Mouse (Mus musculus): ENCODE measurements around the gene Mpv17l2. TPM values are rescaled to one million over a fixed set of nuclear protein-coding genes. Genes with fewer than 3 reads are reported as not detected.
A peak's percentile ranks its signal among the peaks of the same experiment; 100 is the strongest.

Mpv17l2 gene
- 32.4 and 33.7 TPM in 2 replicates for polyA plus RNA-seq (2012; ENCODE audit: insufficient read depth, insufficient read length, missing spikeins)

GRCm38 (mm10) chr8:70760775-70761406 is at the start of gene Mpv17l2:
Mpv17l2 (minus strand) TSS chr8:70760946.
- H3K4me1 ChIP-seq (ENCODE audit: control insufficient read depth, insufficient read depth, low read length) = peaks cover 31% of the 10 kb centered on the region
- H3K4me3 ChIP-seq (ENCODE audit: insufficient read depth, low read length) = peak within 1 kb of the TSS; percentile 68
- TF ChIP-seq CTCF (IDR thresholded peaks at IDR 0.05; ENCODE audit: low read depth, low read length) = no peak
- TF ChIP-seq POLR2A (IDR thresholded peaks at IDR 0.05; ENCODE audit: borderline replicate concordance, low read depth, low read length) = no peak
- H3K27ac ChIP-seq (ENCODE audit: insufficient read depth, low read depth, low read length) = peak within 1 kb of the TSS; percentile 72

- TF ChIP-seq CTCF (IDR thresholded peaks at IDR 0.05; ENCODE audit: low read depth, low read length) = no peak
- TF ChIP-seq POLR2A (IDR thresholded peaks at IDR 0.05; ENCODE audit: borderline replicate concordance, low read depth, low read length) = no peak
- Histone ChIP-seq H3K4me1 (ENCODE audit: control insufficient read depth, insufficient read depth, low read length) (peaks cover 54% of the 10 kb centered on the region), H3K27ac (ENCODE audit: insufficient read depth, low read depth, low read length) (no peak overlapping the region), H3K4me3 (ENCODE audit: insufficient read depth, low read length) (no peak overlapping the region)
These were observed 48.4 kb upstream of the Mpv17l2 start for GRCm38 (mm10) chr8:70808955-70809701.

GRCm38 (mm10) chr8:70808239-70808638 is 47.5 kb upstream of the Mpv17l2 start, which contains the start of gene Il12rb1:
Il12rb1 (plus strand) TSS chr8:70808449.
- H3K4me1 ChIP-seq (ENCODE audit: control insufficient read depth, insufficient read depth, low read length) = peaks cover 55% of the 10 kb centered on the region
- no peak for TF ChIP-seq CTCF (IDR thresholded peaks at IDR 0.05; ENCODE audit: low read depth, low read length)
- TF ChIP-seq POLR2A (IDR thresholded peaks at IDR 0.05; ENCODE audit: borderline replicate concordance, low read depth, low read length) = no peak
- H3K27ac ChIP-seq (ENCODE audit: insufficient read depth, low read depth, low read length) = peak within 1 kb of the TSS; percentile 96
- H3K4me3 ChIP-seq (ENCODE audit: insufficient read depth, low read length) = no peak within 1 kb of the TSS

GRCm38 (mm10) chr8:70807304-70807703 is 46.6 kb upstream of the Mpv17l2 start:
- TF ChIP-seq CTCF (IDR thresholded peaks at IDR 0.05; ENCODE audit: low read depth, low read length) (no peak), POLR2A (IDR thresholded peaks at IDR 0.05; ENCODE audit: borderline replicate concordance, low read depth, low read length) (no peak)
- Histone ChIP-seq H3K4me1 (ENCODE audit: control insufficient read depth, insufficient read depth, low read length) (peaks cover 47% of the 10 kb centered on the region), H3K27ac (ENCODE audit: insufficient read depth, low read depth, low read length) (peak overlapping the region; percentile 96), H3K4me3 (ENCODE audit: insufficient read depth, low read length) (no peak overlapping the region)

GRCm38 (mm10) chr8:70806541-70806940 is 45.8 kb upstream of the Mpv17l2 start:
- H3K4me3 ChIP-seq (ENCODE audit: insufficient read depth, low read length) = no peak overlapping the region
- peaks cover 48% of the 10 kb centered on the region for H3K4me1 ChIP-seq (ENCODE audit: control insufficient read depth, insufficient read depth, low read length)
- TF ChIP-seq POLR2A (IDR thresholded peaks at IDR 0.05; ENCODE audit: borderline replicate concordance, low read depth, low read length) (no peak), CTCF (IDR thresholded peaks at IDR 0.05; ENCODE audit: low read depth, low read length) (no peak)
- peak overlapping the region; percentile 96 for H3K27ac ChIP-seq (ENCODE audit: insufficient read depth, low read depth, low read length)

- H3K4me1 ChIP-seq (ENCODE audit: control insufficient read depth, insufficient read depth, low read length) = peaks cover 48% of the 10 kb centered on the region
- peak within 1 kb of the TSS; percentile 70 for H3K4me3 ChIP-seq (ENCODE audit: insufficient read depth, low read length)
- TF ChIP-seq POLR2A (IDR thresholded peaks at IDR 0.05; ENCODE audit: borderline replicate concordance, low read depth, low read length) (no peak), CTCF (IDR thresholded peaks at IDR 0.05; ENCODE audit: low read depth, low read length) (no peak)
- H3K27ac ChIP-seq (ENCODE audit: insufficient read depth, low read depth, low read length) = peak within 1 kb of the TSS; percentile 91
These were observed 43.9 kb upstream of the Mpv17l2 start, which contains the start of gene Mast3 for GRCm38 (mm10) chr8:70804481-70805206. Mast3 (minus strand) TSS chr8:70805054.

- peaks cover 47% of the 10 kb centered on the region for H3K4me1 ChIP-seq (ENCODE audit: control insufficient read depth, insufficient read depth, low read length)
- H3K27ac ChIP-seq (ENCODE audit: insufficient read depth, low read depth, low read length) = peak overlapping the region; percentile 79
- TF ChIP-seq POLR2A (IDR thresholded peaks at IDR 0.05; ENCODE audit: borderline replicate concordance, low read depth, low read length) (no peak), CTCF (IDR thresholded peaks at IDR 0.05; ENCODE audit: low read depth, low read length) (no peak)
- H3K4me3 ChIP-seq (ENCODE audit: insufficient read depth, low read length) = peak overlapping the region; percentile 70
These were observed 43.2 kb upstream of the Mpv17l2 start for GRCm38 (mm10) chr8:70803761-70804480.

- no peak overlapping the region for H3K4me3 ChIP-seq (ENCODE audit: insufficient read depth, low read length)
- TF ChIP-seq CTCF (IDR thresholded peaks at IDR 0.05; ENCODE audit: low read depth, low read length) = no peak
- H3K4me1 ChIP-seq (ENCODE audit: control insufficient read depth, insufficient read depth, low read length) = peaks cover 44% of the 10 kb centered on the region
- H3K27ac ChIP-seq (ENCODE audit: insufficient read depth, low read depth, low read length) = no peak overlapping the region
These were observed 42.2 kb upstream of the Mpv17l2 start for GRCm38 (mm10) chr8:70802786-70803510.

GRCm38 (mm10) chr8:70801830-70802229 is 41.1 kb upstream of the Mpv17l2 start:
- no peak overlapping the region for H3K4me3 ChIP-seq (ENCODE audit: insufficient read depth, low read length)
- no peak overlapping the region for H3K27ac ChIP-seq (ENCODE audit: insufficient read depth, low read depth, low read length)
- H3K4me1 ChIP-seq (ENCODE audit: control insufficient read depth, insufficient read depth, low read length) = peaks cover 35% of the 10 kb centered on the region
- TF ChIP-seq POLR2A (IDR thresholded peaks at IDR 0.05; ENCODE audit: borderline replicate concordance, low read depth, low read length) (no peak), CTCF (IDR thresholded peaks at IDR 0.05; ENCODE audit: low read depth, low read length) (no peak)
